Mouse (Mus musculus): ENCODE results near the gene Arl5c. TPM values are rescaled to one million over a fixed set of nuclear protein-coding genes. Genes with fewer than 3 reads are reported as not detected.

The Arl5c gene
- polyA plus RNA-seq, 1 experiment from 2014 or later = 7.1 TPM

GRCm38 (mm10) chr11:98016177-98016576, 20.2 kb upstream of the Arl5c start:
- Histone ChIP-seq H3K27me3 (ENCODE audit: control insufficient read depth, insufficient read depth, low read length) (no peaks in the 10 kb centered on the region), H3K9me3 (ENCODE audit: control insufficient read depth, low read length) (no peaks in the 10 kb centered on the region), H3K4me3 (replicated peaks; ENCODE audit: low read depth, low read length) (no peak overlapping the region), H3K27ac (replicated peaks; ENCODE audit: low read depth, low read length) (no peak overlapping the region), H3K4me1 (ENCODE audit: control insufficient read depth, insufficient read depth, low read length) (peaks cover 30% of the 10 kb centered on the region), H3K9ac (replicated peaks; ENCODE audit: low read length) (no peak overlapping the region), H3K4me2 (ENCODE audit: low read length) (no peak overlapping the region), H3K36me3 (ENCODE audit: control insufficient read depth, insufficient read depth, low read length) (peaks cover 69% of the 10 kb centered on the region)
- DNase-seq (no peak), ATAC-seq (ENCODE audit: low FRiP score, low TSS enrichment) (no peak)
- WGBS = 96% methylated on average over 5 of the region's 5 CpGs

DNA sequence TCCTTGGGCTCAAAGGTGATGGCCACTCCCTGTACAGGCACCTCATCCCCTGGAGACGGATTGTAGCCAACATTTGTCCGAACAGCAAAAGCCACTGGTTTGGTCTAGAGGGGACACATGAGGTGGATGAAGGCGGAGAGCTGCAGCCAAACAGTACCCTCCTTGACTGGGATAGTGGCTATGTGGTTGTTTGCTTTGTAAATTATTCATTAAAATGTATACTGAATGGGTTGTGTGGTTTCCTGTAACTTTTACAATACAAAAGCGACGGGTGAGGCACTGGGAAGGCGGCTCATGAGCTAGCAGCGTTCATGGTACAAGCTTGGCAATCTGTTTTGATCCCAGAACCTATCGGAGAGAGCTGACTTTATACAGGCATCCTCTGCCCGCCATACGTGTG, 16.9 kb upstream of the Arl5c start:
- Histone ChIP-seq H3K27ac (replicated peaks; ENCODE audit: low read depth, low read length) (no peak overlapping the region), H3K27me3 (ENCODE audit: control insufficient read depth, insufficient read depth, low read length) (no peaks in the 10 kb centered on the region), H3K4me2 (ENCODE audit: low read length) (no peak overlapping the region), H3K36me3 (ENCODE audit: control insufficient read depth, insufficient read depth, low read length) (peaks cover 91% of the 10 kb centered on the region), H3K4me1 (ENCODE audit: control insufficient read depth, insufficient read depth, low read length) (no peaks in the 10 kb centered on the region), H3K4me3 (replicated peaks; ENCODE audit: low read depth, low read length) (no peak overlapping the region), H3K9ac (replicated peaks; ENCODE audit: low read length) (no peak overlapping the region), H3K9me3 (ENCODE audit: control insufficient read depth, low read length) (no peaks in the 10 kb centered on the region)
- DNase-seq = no peak
- no peak for ATAC-seq (ENCODE audit: low FRiP score, low TSS enrichment)
- WGBS = 84% methylated on average over 10 of the region's 10 CpGs

DNA sequence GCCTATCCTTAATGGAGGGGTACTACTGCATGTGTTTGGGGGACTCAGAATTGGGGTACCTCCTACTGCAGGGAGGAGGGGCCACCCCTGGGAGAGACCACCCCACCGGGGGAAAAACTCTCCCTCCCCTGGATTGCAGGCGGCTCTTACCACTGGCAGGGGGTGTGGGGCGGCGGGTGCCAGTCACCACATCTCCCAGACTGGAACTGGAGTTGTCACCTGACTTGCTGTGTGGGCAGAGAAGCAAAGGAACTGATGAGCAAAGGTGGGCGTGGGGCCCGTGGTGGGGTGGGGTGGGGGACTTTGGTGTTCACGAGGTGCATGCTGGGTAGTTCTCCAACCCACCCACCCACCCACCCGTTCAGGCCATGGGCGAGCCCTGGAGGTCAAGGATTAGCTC, 15.7 kb upstream of the Arl5c start:
- no peaks in the 10 kb centered on the region for H3K9me3 ChIP-seq (ENCODE audit: control insufficient read depth, low read length)
- 58% methylated on average over 9 of the region's 9 CpGs for WGBS
- no peak overlapping the region for H3K4me3 ChIP-seq (replicated peaks; ENCODE audit: low read depth, low read length)
- DNase-seq (no peak), ATAC-seq (ENCODE audit: low FRiP score, low TSS enrichment) (no peak)
- no peaks in the 10 kb centered on the region for H3K27me3 ChIP-seq (ENCODE audit: control insufficient read depth, insufficient read depth, low read length)
- no peak overlapping the region for H3K27ac ChIP-seq (replicated peaks; ENCODE audit: low read depth, low read length)
- no peak overlapping the region for H3K4me2 ChIP-seq (ENCODE audit: low read length)
- H3K9ac ChIP-seq (replicated peaks; ENCODE audit: low read length) = no peak overlapping the region
- H3K36me3 ChIP-seq (ENCODE audit: control insufficient read depth, insufficient read depth, low read length) = peaks cover 91% of the 10 kb centered on the region
- H3K4me1 ChIP-seq (ENCODE audit: control insufficient read depth, insufficient read depth, low read length) = no peaks in the 10 kb centered on the region

- 83% methylated on average over 11 of the region's 11 CpGs for WGBS
- ATAC-seq (ENCODE audit: low FRiP score, low TSS enrichment) = no peak
- no peak overlapping the region for H3K9ac ChIP-seq (replicated peaks; ENCODE audit: low read length)
- H3K27ac ChIP-seq (replicated peaks; ENCODE audit: low read depth, low read length) = no peak overlapping the region
- 0 out of 2 replicates have a peak, but pooled peaks cover 3% of the 10 kb centered on the region for H3K4me1 ChIP-seq (ENCODE audit: control insufficient read depth, insufficient read depth, low read length)
- no peaks in the 10 kb centered on the region for H3K27me3 ChIP-seq (ENCODE audit: control insufficient read depth, insufficient read depth, low read length)
- no peak for DNase-seq
- H3K9me3 ChIP-seq (ENCODE audit: control insufficient read depth, low read length) = no peaks in the 10 kb centered on the region
- H3K4me3 ChIP-seq (replicated peaks; ENCODE audit: low read depth, low read length) = no peak overlapping the region
- H3K36me3 ChIP-seq (ENCODE audit: control insufficient read depth, insufficient read depth, low read length) = peaks cover 94% of the 10 kb centered on the region
- H3K4me2 ChIP-seq (ENCODE audit: low read length) = no peak overlapping the region
Observed at GRCm38 (mm10) chr11:98008087-98008486, 12.1 kb upstream of the Arl5c start.

GRCm38 (mm10) chr11:98005686-98006085, 9.7 kb upstream of the Arl5c start:
- DNase-seq (no peak), ATAC-seq (ENCODE audit: low FRiP score, low TSS enrichment) (no peak)
- H3K36me3 ChIP-seq (ENCODE audit: control insufficient read depth, insufficient read depth, low read length) = peaks cover 78% of the 10 kb centered on the region

GRCm38 (mm10) chr11:98005076-98005475, 9.1 kb upstream of the Arl5c start:
- no peaks in the 10 kb centered on the region for H3K9me3 ChIP-seq (ENCODE audit: control insufficient read depth, low read length)
- WGBS = 53% methylated on average over 13 of the region's 13 CpGs
- H3K27ac ChIP-seq (replicated peaks; ENCODE audit: low read depth, low read length) = no peak overlapping the region
- H3K36me3 ChIP-seq (ENCODE audit: control insufficient read depth, insufficient read depth, low read length) = peaks cover 72% of the 10 kb centered on the region
- H3K9ac ChIP-seq (replicated peaks; ENCODE audit: low read length) = no peak overlapping the region
- H3K4me3 ChIP-seq (replicated peaks; ENCODE audit: low read depth, low read length) = no peak overlapping the region
- 0 out of 2 replicates have a peak, but pooled peaks cover 5% of the 10 kb centered on the region for H3K4me1 ChIP-seq (ENCODE audit: control insufficient read depth, insufficient read depth, low read length)
- no peak overlapping the region for H3K4me2 ChIP-seq (ENCODE audit: low read length)
- ATAC-seq (ENCODE audit: low FRiP score, low TSS enrichment) = no peak
- no peaks in the 10 kb centered on the region for H3K27me3 ChIP-seq (ENCODE audit: control insufficient read depth, insufficient read depth, low read length)
- no peak for DNase-seq

More at GRCm38 (mm10) chr11:98005686-98006085, 9.7 kb upstream of the Arl5c start:
- no peak overlapping the region for H3K4me3 ChIP-seq (replicated peaks; ENCODE audit: low read depth, low read length)
- no peak overlapping the region for H3K9ac ChIP-seq (replicated peaks; ENCODE audit: low read length)
- WGBS = 88% methylated on average over 10 of the region's 10 CpGs
- 0 out of 2 replicates have a peak, but pooled peaks cover 5% of the 10 kb centered on the region for H3K4me1 ChIP-seq (ENCODE audit: control insufficient read depth, insufficient read depth, low read length)
- H3K27ac ChIP-seq (replicated peaks; ENCODE audit: low read depth, low read length) = no peak overlapping the region
- no peaks in the 10 kb centered on the region for H3K27me3 ChIP-seq (ENCODE audit: control insufficient read depth, insufficient read depth, low read length)
- no peaks in the 10 kb centered on the region for H3K9me3 ChIP-seq (ENCODE audit: control insufficient read depth, low read length)
- H3K4me2 ChIP-seq (ENCODE audit: low read length) = no peak overlapping the region

DNA sequence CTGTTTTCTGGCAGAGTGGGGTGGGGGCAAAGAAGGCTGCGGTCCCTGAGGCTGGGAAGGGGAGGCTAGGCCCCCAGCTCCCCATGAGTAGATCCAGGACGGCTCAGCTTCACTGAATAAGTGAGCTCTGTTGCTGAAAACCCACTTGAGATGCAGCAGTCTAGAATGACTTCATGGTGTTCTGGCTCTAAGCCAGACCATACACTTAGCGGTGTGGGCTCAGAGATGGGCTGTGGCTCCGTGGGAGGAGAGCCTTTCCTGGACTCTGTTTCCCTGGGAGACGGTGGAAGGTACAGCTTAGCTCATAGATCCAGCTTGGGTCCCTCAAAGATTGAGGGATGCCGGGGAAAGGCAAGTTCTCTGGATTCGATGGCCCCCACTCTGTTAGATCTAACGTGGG, 8.2 kb upstream of the Arl5c start:
- Histone ChIP-seq H3K9ac (replicated peaks; ENCODE audit: low read length) (no peak overlapping the region), H3K4me2 (ENCODE audit: low read length) (no peak overlapping the region), H3K27me3 (ENCODE audit: control insufficient read depth, insufficient read depth, low read length) (no peaks in the 10 kb centered on the region), H3K4me3 (replicated peaks; ENCODE audit: low read depth, low read length) (no peak overlapping the region), H3K27ac (replicated peaks; ENCODE audit: low read depth, low read length) (no peak overlapping the region), H3K36me3 (ENCODE audit: control insufficient read depth, insufficient read depth, low read length) (peaks cover 63% of the 10 kb centered on the region), H3K4me1 (ENCODE audit: control insufficient read depth, insufficient read depth, low read length) (0 out of 2 replicates have a peak, but pooled peaks cover 5% of the 10 kb centered on the region), H3K9me3 (ENCODE audit: control insufficient read depth, low read length) (no peaks in the 10 kb centered on the region)
- DNase-seq = peak; percentile 40
- 80% methylated on average over 8 of the region's 8 CpGs for WGBS
- no peak for ATAC-seq (ENCODE audit: low FRiP score, low TSS enrichment)

DNA sequence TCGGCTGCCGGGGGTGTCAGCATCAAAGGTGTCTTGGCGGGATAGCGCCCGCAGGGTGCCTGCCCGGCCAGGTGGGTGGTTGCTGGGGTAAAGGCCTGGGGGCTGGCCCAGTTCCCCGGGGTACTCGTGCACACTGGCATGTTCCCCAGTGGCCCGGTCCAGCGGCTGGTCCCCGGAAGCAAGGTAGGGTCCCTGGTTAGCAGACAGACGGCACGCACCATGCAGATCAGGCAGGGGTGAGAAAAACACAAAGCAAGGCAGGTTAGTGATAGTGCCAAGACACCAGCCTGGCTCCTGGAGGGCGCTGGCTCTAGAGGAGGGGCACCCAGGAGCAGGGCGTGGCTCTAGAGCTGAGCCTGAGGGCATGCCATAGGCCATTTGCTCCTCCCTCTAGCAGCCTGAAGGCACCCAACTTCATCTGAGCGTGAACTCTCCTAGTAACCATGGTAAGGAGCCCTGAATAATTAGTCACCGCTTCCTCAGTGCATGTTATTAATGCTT, 7.2 kb upstream of the Arl5c start:
- Histone ChIP-seq H3K4me3 (replicated peaks; ENCODE audit: low read depth, low read length) (no peak overlapping the region), H3K27me3 (ENCODE audit: control insufficient read depth, insufficient read depth, low read length) (no peaks in the 10 kb centered on the region), H3K9me3 (ENCODE audit: control insufficient read depth, low read length) (no peaks in the 10 kb centered on the region), H3K9ac (replicated peaks; ENCODE audit: low read length) (no peak overlapping the region), H3K27ac (replicated peaks; ENCODE audit: low read depth, low read length) (no peak overlapping the region; the same call in 1 of the 2 replicates), H3K36me3 (ENCODE audit: control insufficient read depth, insufficient read depth, low read length) (peaks cover 53% of the 10 kb centered on the region), H3K4me2 (ENCODE audit: low read length) (no peak overlapping the region), H3K4me1 (ENCODE audit: control insufficient read depth, insufficient read depth, low read length) (0 out of 2 replicates have a peak, but pooled peaks cover 5% of the 10 kb centered on the region)
- ATAC-seq (ENCODE audit: low FRiP score, low TSS enrichment) (no peak), DNase-seq (peak; percentile 41)
- WGBS = 40% methylated on average over 17 of the region's 17 CpGs

DNA sequence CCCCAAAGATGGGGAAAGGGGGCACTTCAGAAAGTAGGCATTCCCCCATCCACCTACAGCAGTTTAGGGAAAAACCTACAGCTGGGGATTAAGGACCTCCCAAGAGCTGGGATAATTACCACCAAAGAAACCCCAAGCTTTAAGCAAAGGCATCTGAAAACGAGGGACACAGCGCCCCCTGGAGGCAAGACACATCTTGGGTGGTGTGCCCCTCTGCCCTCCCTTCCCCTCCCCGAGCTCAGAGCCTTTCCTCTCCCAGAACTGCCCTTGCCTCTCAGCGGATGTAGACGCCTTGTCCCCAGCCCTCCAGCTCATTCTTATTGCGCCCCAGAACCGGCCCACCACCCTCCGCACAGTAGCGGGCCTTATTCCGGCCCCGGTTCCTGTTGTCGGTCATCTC, 6.6 kb upstream of the Arl5c start:
- Histone ChIP-seq H3K4me3 (replicated peaks; ENCODE audit: low read depth, low read length) (no peak overlapping the region), H3K9ac (replicated peaks; ENCODE audit: low read length) (no peak overlapping the region), H3K4me2 (ENCODE audit: low read length) (no peak overlapping the region), H3K27me3 (ENCODE audit: control insufficient read depth, insufficient read depth, low read length) (no peaks in the 10 kb centered on the region), H3K4me1 (ENCODE audit: control insufficient read depth, insufficient read depth, low read length) (0 out of 2 replicates have a peak, but pooled peaks cover 5% of the 10 kb centered on the region), H3K9me3 (ENCODE audit: control insufficient read depth, low read length) (no peaks in the 10 kb centered on the region), H3K27ac (replicated peaks; ENCODE audit: low read depth, low read length) (no peak overlapping the region), H3K36me3 (ENCODE audit: control insufficient read depth, insufficient read depth, low read length) (peaks cover 47% of the 10 kb centered on the region)
- DNase-seq = peak; percentile 81
- ATAC-seq (ENCODE audit: low FRiP score, low TSS enrichment) = no peak
- 8% methylated on average over 12 of the region's 12 CpGs for WGBS
